Mouse (Mus musculus) lung, postnatal 4 days (tissue): Measurements from ENCODE around the gene Slco1a5.
"Not testable (repeated sequence)": the region's sequence is repeated elsewhere in the genome, so short reads cannot be mapped to it uniquely, and the experiment has no call there.

Source experiments
- DNase-seq, 2 experiments: peaks; one replicate each; pipeline ENCODE4 v3.0.0; 2021

Slco1a5 gene

GRCm38 (mm10) chr6:142322881-142323280, at the start of gene Slco1a5:
TSS of gene Slco1a5 (minus strand) at chr6:142322981.
- no peak for DNase-seq

GRCm38 (mm10) chr6:142369568-142369967, 46.8 kb upstream of the Slco1a5 start:
- no peak for DNase-seq

GRCm38 (mm10) chr6:142367565-142367964, 44.8 kb upstream of the Slco1a5 start:
- DNase-seq, result no peak

- no peak for DNase-seq
Observed at GRCm38 (mm10) chr6:142366473-142367018, 43.8 kb upstream of the Slco1a5 start.

- no peak for DNase-seq
Observed at GRCm38 (mm10) chr6:142365742-142366472, 43.1 kb upstream of the Slco1a5 start.

- DNase-seq, result no peak
Observed at GRCm38 (mm10) chr6:142363019-142363576, 40.3 kb upstream of the Slco1a5 start.

- no peak for DNase-seq
Observed at GRCm38 (mm10) chr6:142362036-142362435, 39.3 kb upstream of the Slco1a5 start.

GRCm38 (mm10) chr6:142357106-142357505, 34.3 kb upstream of the Slco1a5 start:
- DNase-seq, result no peak

GRCm38 (mm10) chr6:142352099-142352498, 29.3 kb upstream of the Slco1a5 start:
- not testable (repeated sequence) for DNase-seq

- peak; percentile 24 to 30 for DNase-seq
Observed at GRCm38 (mm10) chr6:142347431-142348385, 24.9 kb upstream of the Slco1a5 start.

GRCm38 (mm10) chr6:142346181-142347110, 23.7 kb upstream of the Slco1a5 start:
- no peak for DNase-seq

- peak; percentile 86 to 89 for DNase-seq
Observed at GRCm38 (mm10) chr6:142345440-142346038, 22.8 kb upstream of the Slco1a5 start, which contains the start of gene Pyroxd1. TSS of gene Pyroxd1 (plus strand) at chr6:142345654.

- DNase-seq, result peak in 1 of 2 experiments; percentile 56
Observed at GRCm38 (mm10) chr6:142343561-142343960, 20.8 kb upstream of the Slco1a5 start.

GRCm38 (mm10) chr6:142339576-142339975, 16.8 kb upstream of the Slco1a5 start:
- no peak for DNase-seq

GRCm38 (mm10) chr6:142338961-142339360, 16.2 kb upstream of the Slco1a5 start:
- DNase-seq, result no peak

GRCm38 (mm10) chr6:142329201-142329600, 6.4 kb upstream of the Slco1a5 start:
- DNase-seq, result no peak

- no peak for DNase-seq
Observed at GRCm38 (mm10) chr6:142326598-142326997, 3.8 kb upstream of the Slco1a5 start.

- DNase-seq, result no peak
Observed at GRCm38 (mm10) chr6:142317106-142317505, 5.7 kb downstream of the Slco1a5 start.

- DNase-seq, result no peak
Observed at GRCm38 (mm10) chr6:142314285-142314684, 8.5 kb downstream of the Slco1a5 start.

GRCm38 (mm10) chr6:142305076-142305475, 17.7 kb downstream of the Slco1a5 start:
- no peak for DNase-seq

GRCm38 (mm10) chr6:142298098-142298497, 24.7 kb downstream of the Slco1a5 start, which contains the start of gene Iapp:
TSS of gene Iapp (plus strand) at chr6:142298423.
- DNase-seq, result no peak
